Mouse (Mus musculus): ENCODE measurements around the gene Rnf114. TPM values are rescaled to one million over a fixed set of nuclear protein-coding genes. Genes with fewer than 3 reads are reported as not detected.
A peak's percentile ranks its signal among the peaks of the same experiment; 100 is the strongest.

Rnf114 gene
- polyA plus RNA-seq, 1 experiment from 2014 or later, result 114 TPM

- Histone ChIP-seq H3K4me3 (ENCODE audit: low read depth, low read length) (no peak overlapping the region), H3K4me1 (ENCODE audit: control insufficient read depth, insufficient read depth, low read length) (peaks cover 10% of the 10 kb centered on the region; the same call in 1 of the 2 replicates), H3K36me3 (ENCODE audit: control insufficient read depth, insufficient read depth, low read length) (peaks cover 11% of the 10 kb centered on the region; the same call in 1 of the 2 replicates), H3K9me3 (ENCODE audit: control insufficient read depth, low read length) (no peaks in the 10 kb centered on the region), H3K27ac (replicated peaks; ENCODE audit: low read depth, low read length) (no peak overlapping the region), H3K4me2 (ENCODE audit: low read depth, severe bottlenecking) (no peak overlapping the region), H3K27me3 (ENCODE audit: control insufficient read depth, insufficient read depth, low read length) (no peaks in the 10 kb centered on the region), H3K9ac (ENCODE audit: low read length) (no peak overlapping the region)
- WGBS, result 95% methylated on average over 6 of the region's 6 CpGs
- ATAC-seq (ENCODE audit: insufficient number of reproducible peaks, low FRiP score, low TSS enrichment, low read depth) (no peak), DNase-seq (ENCODE audit: low spot score) (no peak)
Measured at GRCm38 (mm10) chr2:167487994-167488393, 4.5 kb upstream of the Rnf114 start.

DNA sequence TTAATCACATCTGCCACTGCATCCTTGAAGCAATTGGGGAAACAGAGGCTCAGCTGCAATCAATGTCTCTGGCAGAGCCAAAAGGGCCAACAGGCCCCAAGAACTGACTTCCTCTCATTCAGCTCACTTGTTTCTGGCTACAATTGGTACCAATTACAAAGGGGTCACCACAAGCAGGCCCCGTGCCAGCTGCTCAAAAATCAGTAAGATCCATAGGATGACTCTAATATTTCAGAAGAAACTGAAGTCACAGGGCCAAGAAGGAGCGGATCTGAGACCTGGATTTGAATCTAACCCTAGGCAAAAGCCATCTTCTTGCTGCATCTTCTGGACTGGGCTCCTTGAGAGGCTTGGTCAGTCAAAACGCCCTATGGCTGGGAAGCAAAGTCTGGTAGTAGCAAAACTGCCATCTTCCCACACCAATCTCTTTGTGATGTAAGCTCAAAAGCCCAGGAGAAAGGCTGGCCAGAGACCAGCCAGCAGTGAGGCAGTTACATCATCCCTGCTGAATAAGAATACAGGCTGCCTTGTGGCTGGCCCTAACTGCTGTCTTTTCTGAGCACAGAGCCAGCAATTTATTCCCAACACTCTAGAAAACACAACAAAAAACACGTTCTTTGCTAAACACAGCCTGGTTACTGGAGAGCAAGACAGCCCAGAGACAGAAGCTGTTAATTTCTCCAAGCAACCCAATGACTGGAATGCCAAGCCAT is 1.5 kb upstream of the Rnf114 start:
- WGBS, result 83% methylated on average over 4 of the region's 4 CpGs
- Histone ChIP-seq H3K9ac (ENCODE audit: low read length) (no peak overlapping the region), H3K36me3 (ENCODE audit: control insufficient read depth, insufficient read depth, low read length) (no peaks in the 10 kb centered on the region), H3K4me3 (ENCODE audit: low read depth, low read length) (no peak overlapping the region), H3K4me1 (ENCODE audit: control insufficient read depth, insufficient read depth, low read length) (peaks cover 10% of the 10 kb centered on the region; the same call in 1 of the 2 replicates), H3K9me3 (ENCODE audit: control insufficient read depth, low read length) (no peaks in the 10 kb centered on the region), H3K27ac (replicated peaks; ENCODE audit: low read depth, low read length) (no peak overlapping the region), H3K27me3 (ENCODE audit: control insufficient read depth, insufficient read depth, low read length) (no peaks in the 10 kb centered on the region), H3K4me2 (ENCODE audit: low read depth, severe bottlenecking) (peak overlapping the region; percentile 76; the same call in 1 of the 2 replicates)
- no peak for ATAC-seq (ENCODE audit: insufficient number of reproducible peaks, low FRiP score, low TSS enrichment, low read depth)
- DNase-seq (ENCODE audit: low spot score), result no peak

DNA sequence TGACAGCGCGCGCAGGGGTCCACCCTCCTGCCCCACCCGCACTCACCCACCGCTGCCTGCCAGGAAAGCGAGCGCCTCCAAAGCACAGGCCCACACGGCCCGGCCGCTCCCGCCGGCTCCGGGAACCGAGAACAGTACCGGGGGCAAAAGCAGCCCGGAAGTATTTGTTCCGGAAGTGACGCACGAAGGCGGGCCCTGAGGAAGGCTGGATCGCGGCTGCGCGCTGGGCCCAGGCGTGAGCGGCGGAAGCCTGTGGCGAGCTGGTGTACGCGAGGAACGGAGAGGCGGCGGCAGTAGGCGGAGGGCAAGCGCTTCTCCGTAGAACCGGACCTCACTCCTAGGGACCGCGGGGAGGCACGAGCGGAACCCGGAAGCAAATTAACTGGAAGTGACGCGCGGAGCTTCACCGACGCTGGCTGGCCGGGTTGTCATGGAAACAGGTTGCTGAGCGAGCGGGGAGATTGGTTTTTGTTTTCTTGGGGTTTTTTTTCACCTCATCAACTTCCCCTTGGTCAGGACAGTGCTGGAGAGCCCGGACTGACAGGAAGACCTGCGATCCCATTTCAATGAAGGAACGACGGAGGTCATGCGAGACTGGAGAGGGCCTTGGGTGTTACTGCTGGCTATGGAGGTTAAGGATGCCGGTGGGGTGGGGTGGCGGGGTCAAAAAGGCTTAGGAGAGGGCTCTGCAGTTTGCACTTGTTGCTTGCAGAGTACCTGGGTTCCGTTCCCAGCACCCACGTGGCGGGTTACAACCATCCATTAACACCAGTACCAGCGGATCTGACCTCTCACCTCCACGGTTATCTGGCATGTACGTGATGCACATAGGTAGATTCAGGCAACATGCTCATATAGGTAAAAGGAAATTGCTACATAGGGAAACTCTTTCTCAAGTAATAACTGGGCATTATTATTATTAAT is 530 bp downstream of the Rnf114 start, which contains the start of gene Spata2:
Gene Spata2, minus strand, starts transcription at position 175 of the 924 bp plus-strand sequence.
- peak within 1 kb of the TSS; percentile 94 for H3K4me3 ChIP-seq (ENCODE audit: low read depth, low read length)
- peak; percentile 72 for ATAC-seq (ENCODE audit: insufficient number of reproducible peaks, low FRiP score, low TSS enrichment, low read depth)

DNA sequence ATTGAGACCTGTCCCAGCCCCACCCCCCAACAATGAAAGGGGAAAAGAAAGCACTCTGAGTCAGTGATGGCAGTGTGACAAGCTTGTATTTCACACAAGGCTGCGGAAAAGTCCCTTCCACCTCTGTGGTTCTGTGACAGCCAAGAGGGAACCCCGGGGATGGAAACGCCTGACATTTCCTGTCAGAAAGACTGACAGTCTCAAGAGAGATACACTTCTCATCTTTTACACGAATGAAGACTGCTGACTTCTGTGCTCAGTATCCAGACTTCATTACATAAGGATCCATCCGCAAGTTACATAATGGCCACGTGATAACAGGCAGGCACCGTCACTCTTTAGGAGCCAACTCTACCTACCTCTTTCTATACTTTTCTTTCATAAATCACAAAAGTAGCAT is 4.0 kb downstream of the Rnf114 start:
- Histone ChIP-seq H3K27ac (replicated peaks; ENCODE audit: low read depth, low read length) (no peak overlapping the region), H3K4me2 (ENCODE audit: low read depth, severe bottlenecking) (no peak overlapping the region), H3K4me1 (ENCODE audit: control insufficient read depth, insufficient read depth, low read length) (peaks cover 6% of the 10 kb centered on the region; the same call in 1 of the 2 replicates), H3K9ac (ENCODE audit: low read length) (no peak overlapping the region), H3K27me3 (ENCODE audit: control insufficient read depth, insufficient read depth, low read length) (no peaks in the 10 kb centered on the region), H3K9me3 (ENCODE audit: control insufficient read depth, low read length) (no peaks in the 10 kb centered on the region), H3K4me3 (ENCODE audit: low read depth, low read length) (no peak overlapping the region), H3K36me3 (ENCODE audit: control insufficient read depth, insufficient read depth, low read length) (no peaks in the 10 kb centered on the region)
- ATAC-seq (ENCODE audit: insufficient number of reproducible peaks, low FRiP score, low TSS enrichment, low read depth) (no peak), DNase-seq (ENCODE audit: low spot score) (no peak)
- WGBS, result 87% methylated on average over 7 of the region's 7 CpGs

More for the DNA sequence above, 530 bp downstream of the Rnf114 start, which contains the start of gene Spata2:
- Histone ChIP-seq H3K36me3 (ENCODE audit: control insufficient read depth, insufficient read depth, low read length) (no peaks in the 10 kb centered on the region), H3K4me1 (ENCODE audit: control insufficient read depth, insufficient read depth, low read length) (peaks cover 10% of the 10 kb centered on the region; the same call in 1 of the 2 replicates), H3K4me2 (ENCODE audit: low read depth, severe bottlenecking) (peak within 1 kb of the TSS; percentile 76), H3K27me3 (ENCODE audit: control insufficient read depth, insufficient read depth, low read length) (no peaks in the 10 kb centered on the region), H3K27ac (replicated peaks; ENCODE audit: low read depth, low read length) (peak within 1 kb of the TSS; percentile 92), H3K9ac (ENCODE audit: low read length) (peak within 1 kb of the TSS; percentile 85), H3K9me3 (ENCODE audit: control insufficient read depth, low read length) (no peaks in the 10 kb centered on the region)
- 1% methylated on average over 63 of the region's 63 CpGs for WGBS
- peak; percentile 94 for DNase-seq (ENCODE audit: low spot score)

DNA sequence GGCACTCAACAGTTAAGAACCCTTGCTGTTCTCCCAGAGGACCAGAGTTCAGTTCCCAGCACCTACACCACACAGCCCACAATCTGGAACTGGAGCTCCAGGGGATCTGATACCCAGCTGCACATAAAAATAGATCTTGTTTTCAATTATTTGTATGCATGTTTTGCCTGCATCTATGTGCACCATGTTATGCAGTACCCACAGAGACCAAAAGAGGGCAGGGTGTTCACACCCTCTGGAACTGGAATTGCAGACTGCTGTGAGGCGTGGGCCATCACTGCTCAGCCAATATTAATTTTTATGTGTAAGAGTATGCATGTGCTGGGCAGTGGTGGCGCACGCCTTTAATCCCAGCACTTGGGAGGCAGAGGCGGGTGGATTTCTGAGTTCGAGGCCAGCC is 4.8 kb downstream of the Rnf114 start:
- Histone ChIP-seq H3K36me3 (ENCODE audit: control insufficient read depth, insufficient read depth, low read length) (no peaks in the 10 kb centered on the region), H3K9me3 (ENCODE audit: control insufficient read depth, low read length) (no peaks in the 10 kb centered on the region), H3K27ac (replicated peaks; ENCODE audit: low read depth, low read length) (no peak overlapping the region), H3K27me3 (ENCODE audit: control insufficient read depth, insufficient read depth, low read length) (no peaks in the 10 kb centered on the region), H3K4me3 (ENCODE audit: low read depth, low read length) (no peak overlapping the region), H3K4me1 (ENCODE audit: control insufficient read depth, insufficient read depth, low read length) (no peaks in the 10 kb centered on the region), H3K9ac (ENCODE audit: low read length) (no peak overlapping the region), H3K4me2 (ENCODE audit: low read depth, severe bottlenecking) (no peak overlapping the region)
- DNase-seq (ENCODE audit: low spot score), result peak; percentile 55
- 79% methylated on average over 5 of the region's 5 CpGs for WGBS
- no peak for ATAC-seq (ENCODE audit: insufficient number of reproducible peaks, low FRiP score, low TSS enrichment, low read depth)

DNA sequence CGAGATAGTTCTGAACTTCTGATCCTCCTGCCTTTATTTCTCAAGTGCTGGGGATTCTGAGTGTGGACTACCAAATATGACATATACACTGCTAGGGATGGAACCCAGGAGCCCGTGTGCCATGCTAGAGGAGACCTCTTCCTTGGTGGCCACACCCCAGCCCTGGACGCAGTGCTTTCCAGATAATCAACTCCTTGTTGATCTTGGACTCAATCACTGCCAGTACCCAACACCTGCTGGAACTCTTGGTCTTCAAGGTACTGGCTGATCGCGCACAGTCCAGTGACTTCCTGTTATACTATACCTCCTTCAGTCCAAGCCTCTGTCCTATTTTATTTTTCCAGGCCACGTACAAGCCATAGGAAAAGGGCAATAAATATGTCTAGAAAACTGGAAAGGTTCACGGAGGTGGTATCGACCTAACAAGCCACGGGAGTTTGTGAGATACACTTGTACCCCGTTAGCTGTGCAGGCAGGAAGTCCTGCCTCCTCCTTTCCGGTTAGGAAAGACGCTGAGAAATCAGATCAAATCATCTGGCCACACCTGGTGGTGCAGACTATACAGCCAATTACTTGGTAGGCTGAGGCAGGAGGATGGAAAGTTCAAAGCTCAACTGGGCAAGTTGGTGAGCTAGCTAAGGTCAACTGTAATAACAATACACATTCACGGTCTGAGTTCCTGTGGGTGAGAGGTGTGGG is 10.3 kb downstream of the Rnf114 start:
- DNase-seq (ENCODE audit: low spot score) (no peak), ATAC-seq (ENCODE audit: insufficient number of reproducible peaks, low FRiP score, low TSS enrichment, low read depth) (0 out of 2 replicates have a peak, but pooled peaks have one; percentile 2)
- peak overlapping the region; percentile 91; the same call in 1 of the 2 replicates for H3K9ac ChIP-seq (ENCODE audit: low read length)
- H3K36me3 ChIP-seq (ENCODE audit: control insufficient read depth, insufficient read depth, low read length), result no peaks in the 10 kb centered on the region
- 48% methylated on average over 13 of the region's 13 CpGs for WGBS
- H3K27me3 ChIP-seq (ENCODE audit: control insufficient read depth, insufficient read depth, low read length), result no peaks in the 10 kb centered on the region
- H3K4me3 ChIP-seq (ENCODE audit: low read depth, low read length), result peak overlapping the region; percentile 99
- H3K9me3 ChIP-seq (ENCODE audit: control insufficient read depth, low read length), result no peaks in the 10 kb centered on the region
- H3K27ac ChIP-seq (replicated peaks; ENCODE audit: low read depth, low read length), result no peak overlapping the region
- peak overlapping the region; percentile 72; the same call in 1 of the 2 replicates for H3K4me2 ChIP-seq (ENCODE audit: low read depth, severe bottlenecking)
- peaks cover 11% of the 10 kb centered on the region for H3K4me1 ChIP-seq (ENCODE audit: control insufficient read depth, insufficient read depth, low read length)

DNA sequence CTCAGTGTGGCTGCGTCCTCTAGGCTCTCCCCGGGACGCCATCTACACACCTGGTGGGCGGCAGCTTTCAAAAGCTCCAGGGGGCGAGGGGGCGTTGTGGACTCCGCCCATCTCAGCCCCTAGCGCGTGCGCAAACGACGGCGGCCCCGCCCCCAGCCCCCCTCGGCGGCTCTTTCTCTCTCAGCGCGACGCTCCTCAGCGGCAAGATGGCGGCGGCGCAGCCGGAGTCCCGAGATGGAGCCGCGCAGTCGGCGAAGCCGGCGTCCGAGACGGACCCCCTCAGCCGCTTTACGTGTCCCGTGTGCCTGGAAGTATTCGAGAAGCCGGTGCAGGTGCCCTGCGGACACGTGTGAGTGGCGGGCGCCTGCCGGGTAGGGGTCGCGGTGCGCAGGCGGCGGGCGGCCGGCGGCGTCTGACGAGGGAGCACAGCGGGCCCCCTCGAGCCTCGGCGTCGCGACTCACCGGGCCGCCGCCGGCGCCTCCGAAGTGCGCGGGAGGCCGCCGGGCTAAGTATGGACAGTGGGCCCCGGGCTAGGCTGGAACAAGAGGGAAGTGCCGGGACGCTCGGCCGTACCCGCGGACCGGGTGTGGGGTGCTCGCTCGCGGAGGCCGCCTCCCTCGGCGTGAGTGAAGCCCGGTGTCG is 10.9 kb downstream of the Rnf114 start:
- no peaks in the 10 kb centered on the region for H3K9me3 ChIP-seq (ENCODE audit: control insufficient read depth, low read length)
- under 1% methylated on average over 69 of the region's 85 CpGs for WGBS
- peak overlapping the region; percentile 91 for H3K9ac ChIP-seq (ENCODE audit: low read length)
- ATAC-seq (ENCODE audit: insufficient number of reproducible peaks, low FRiP score, low TSS enrichment, low read depth) (peak; percentile 88), DNase-seq (ENCODE audit: low spot score) (peak; percentile 92)
- H3K4me1 ChIP-seq (ENCODE audit: control insufficient read depth, insufficient read depth, low read length), result peaks cover 11% of the 10 kb centered on the region
- peak overlapping the region; percentile 99 for H3K4me3 ChIP-seq (ENCODE audit: low read depth, low read length)
- peaks cover 4% of the 10 kb centered on the region; the same call in 1 of the 2 replicates for H3K36me3 ChIP-seq (ENCODE audit: control insufficient read depth, insufficient read depth, low read length)
- H3K27ac ChIP-seq (replicated peaks; ENCODE audit: low read depth, low read length), result peak overlapping the region; percentile 70
- H3K4me2 ChIP-seq (ENCODE audit: low read depth, severe bottlenecking), result peak overlapping the region; percentile 72
- H3K27me3 ChIP-seq (ENCODE audit: control insufficient read depth, insufficient read depth, low read length), result no peaks in the 10 kb centered on the region

Measured in limb, embryonic 11.5 days (tissue).